Mouse (Mus musculus) erythroblast, embryonic 14.5 days (primary cell): ENCODE measurements around the gene Gm11562.

Experiments
- GATA1 ChIP-seq: IDR thresholded peaks from 2 replicates; pipeline ENCODE4 v1.6.1; 2012; ENCODE audit warnings: low read length, inconsistent platforms, mixed read lengths
- TAL1 ChIP-seq: IDR thresholded peaks from 3 replicates; pipeline ENCODE4 v1.6.1; 2012; ENCODE audit warnings: low read length, inconsistent platforms, mixed read lengths

DNA sequence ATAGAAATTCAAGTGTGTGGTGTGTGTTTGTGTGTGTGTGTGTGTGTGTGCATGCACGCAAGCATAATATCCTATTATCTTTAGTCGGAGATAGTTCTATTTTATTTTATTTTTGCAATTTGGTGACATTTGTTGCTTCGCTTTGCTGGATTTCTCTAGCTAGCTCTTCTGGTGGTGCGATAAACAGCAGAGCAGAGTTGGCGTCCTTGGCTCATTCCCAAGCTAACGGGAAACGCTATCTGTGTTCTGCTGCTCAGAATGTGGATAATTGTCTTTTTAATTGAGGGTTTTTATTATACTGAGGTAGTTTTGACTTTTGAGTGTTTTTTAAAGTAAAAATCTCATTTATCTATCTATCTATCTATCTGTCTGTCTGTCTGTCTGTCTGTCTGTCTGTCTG lies 35.1 kb downstream of the Gm11562 start:
- TF ChIP-seq TAL1 (no peak), GATA1 (no peak)
